Mouse (Mus musculus) testis, adult 2 months (tissue): ENCODE results near the gene Dnajc5g. TPM values are rescaled to one million over a fixed set of nuclear protein-coding genes. Genes with fewer than 3 reads are reported as not detected.

Experiments used
- H3K27ac ChIP-seq: fragments of 200-500 bp; 2 replicates; pipeline ENCODE4 v1.5.1; 2012; ENCODE audit warnings: low read depth, low read length; ENCODE audit not compliant: control insufficient read depth, insufficient read depth
- H3K27me3 ChIP-seq: fragments of 200-500 bp; 2 replicates; pipeline ENCODE4 v1.6.1; 2012; ENCODE audit warnings: mild to moderate bottlenecking, low read length, moderate library complexity; ENCODE audit not compliant: control insufficient read depth, insufficient read depth
- H3K36me3 ChIP-seq: fragments of 200-500 bp; 2 replicates; pipeline ENCODE4 v1.6.1; 2012; ENCODE audit warnings: mild to moderate bottlenecking, low read length; ENCODE audit not compliant: control insufficient read depth, insufficient read depth
- H3K4me1 ChIP-seq: fragments of 200-500 bp; 2 replicates; pipeline ENCODE4 v1.6.1; 2012; ENCODE audit warnings: low read length; ENCODE audit not compliant: control insufficient read depth, insufficient read depth
- H3K4me3 ChIP-seq: fragments of 200-500 bp; 2 replicates; pipeline ENCODE4 v1.5.1; 2012; ENCODE audit warnings: low read depth, mild to moderate bottlenecking, low read length, moderate library complexity, mixed read lengths; ENCODE audit not compliant: control insufficient read depth
- CTCF ChIP-seq: fragments of 200-500 bp; IDR thresholded peaks from 2 replicates; pipeline ENCODE4 v1.5.1; 2012; ENCODE audit warnings: low read depth, mild to moderate bottlenecking, inconsistent platforms, low read length, moderate library complexity; ENCODE audit not compliant: control insufficient read depth, insufficient read depth, insufficient replicate concordance
- POLR2A ChIP-seq: fragments of 200-500 bp; IDR thresholded peaks from 2 replicates; pipeline ENCODE4 v1.6.1; 2012; ENCODE audit warnings: low read depth, mild to moderate bottlenecking, inconsistent platforms, low read length, moderate library complexity; ENCODE audit not compliant: control insufficient read depth
- polyA plus RNA-seq: library from polyadenylated mRNA; depleted of rRNA; stranded (reverse); fragments of >200 nt; gene quantifications from 2 replicates; pipeline ENCODE4 v1.2.3, GENCODE M21; 2012

Dnajc5g gene
- polyA plus RNA-seq, 1 experiment, result 183 TPM

- peaks cover 5% of the 10 kb centered on the region; the same call in 1 of the 2 replicates for H3K4me1 ChIP-seq
- H3K36me3 ChIP-seq, result no peaks in the 10 kb centered on the region
- TF ChIP-seq POLR2A (no peak), CTCF (no peak)
- H3K4me3 ChIP-seq, result peak within 1 kb of the TSS; percentile 83
- H3K27ac ChIP-seq, result no peak within 1 kb of the TSS
- H3K27me3 ChIP-seq, result no peaks in the 10 kb centered on the region
These were observed 10.3 kb downstream of the Dnajc5g start, which contains the start of gene Trim54 for GRCm38 (mm10) chr5:31116354-31116753. Gene Trim54 (plus strand): TSS chr5:31116712.

DNA sequence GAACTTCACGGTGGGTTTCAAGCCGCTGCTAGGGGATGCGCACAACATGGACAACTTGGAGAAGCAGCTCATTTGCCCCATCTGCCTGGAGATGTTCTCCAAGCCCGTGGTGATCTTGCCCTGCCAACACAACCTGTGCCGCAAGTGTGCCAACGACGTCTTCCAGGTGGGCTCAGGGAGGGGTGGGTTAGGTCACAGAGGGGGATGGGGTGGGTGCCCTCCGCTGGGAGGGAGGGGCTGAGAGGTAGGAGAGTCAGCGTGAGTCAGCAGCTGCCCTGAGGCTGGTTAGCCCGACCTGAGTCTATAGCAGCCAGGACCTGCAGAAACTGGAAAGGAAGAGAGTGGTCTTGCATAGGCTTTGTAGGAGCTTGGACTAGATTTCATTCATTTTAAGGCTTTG is 10.8 kb downstream of the Dnajc5g start:
- Histone ChIP-seq H3K36me3 (no peaks in the 10 kb centered on the region), H3K4me1 (peaks cover 5% of the 10 kb centered on the region; the same call in 1 of the 2 replicates), H3K27ac (no peak overlapping the region), H3K27me3 (no peaks in the 10 kb centered on the region), H3K4me3 (peak overlapping the region; percentile 83)
- peak; percentile 73; the same call in 1 of the 2 replicates for TF ChIP-seq POLR2A
- no peak for TF ChIP-seq CTCF

- no peak overlapping the region for H3K27ac ChIP-seq
- H3K4me1 ChIP-seq, result peaks cover 5% of the 10 kb centered on the region; the same call in 1 of the 2 replicates
- TF ChIP-seq CTCF, result no peak
- TF ChIP-seq POLR2A, result no peak
These were observed 15.0 kb downstream of the Dnajc5g start for GRCm38 (mm10) chr5:31121111-31121510.

GRCm38 (mm10) chr5:31123481-31123880 is 17.4 kb downstream of the Dnajc5g start:
- no peaks in the 10 kb centered on the region for H3K36me3 ChIP-seq

More at GRCm38 (mm10) chr5:31121111-31121510, 15.0 kb downstream of the Dnajc5g start:
- no peaks in the 10 kb centered on the region for H3K36me3 ChIP-seq
- H3K27me3 ChIP-seq, result no peaks in the 10 kb centered on the region
- H3K4me3 ChIP-seq, result no peak overlapping the region

DNA sequence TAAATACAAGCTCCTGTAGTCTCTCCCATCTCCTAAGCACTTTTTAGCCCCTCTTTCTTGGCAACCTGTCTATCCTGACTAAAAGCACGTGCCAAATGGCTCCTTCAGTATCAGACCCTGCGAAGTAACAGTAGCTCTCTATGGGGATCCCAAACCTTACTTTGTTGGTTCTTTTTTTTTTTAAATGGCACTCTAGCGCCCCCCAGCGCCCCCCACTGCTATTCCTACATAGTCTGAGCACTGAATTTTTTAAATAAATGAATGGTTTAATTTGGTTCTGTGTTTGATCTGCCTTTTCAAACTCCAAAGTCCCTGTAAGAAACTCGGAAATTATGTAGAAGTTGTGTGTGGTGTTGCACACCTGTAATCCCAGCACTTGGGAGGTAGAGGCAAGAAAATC is 20.0 kb downstream of the Dnajc5g start:
- no peaks in the 10 kb centered on the region for H3K27me3 ChIP-seq
- no peak overlapping the region for H3K4me3 ChIP-seq
- TF ChIP-seq CTCF (no peak), POLR2A (no peak)
- no peak overlapping the region for H3K27ac ChIP-seq
- H3K4me1 ChIP-seq, result no peaks in the 10 kb centered on the region
- H3K36me3 ChIP-seq, result no peaks in the 10 kb centered on the region

More at GRCm38 (mm10) chr5:31123481-31123880, 17.4 kb downstream of the Dnajc5g start:
- Histone ChIP-seq H3K4me3 (no peak overlapping the region), H3K27me3 (no peaks in the 10 kb centered on the region), H3K4me1 (no peaks in the 10 kb centered on the region), H3K27ac (no peak overlapping the region)
- TF ChIP-seq CTCF (no peak), POLR2A (no peak)

GRCm38 (mm10) chr5:31136730-31137424 is 30.8 kb downstream of the Dnajc5g start:
- Histone ChIP-seq H3K4me3 (peak overlapping the region; percentile 82), H3K4me1 (peaks cover 23% of the 10 kb centered on the region), H3K27ac (no peak overlapping the region), H3K27me3 (no peaks in the 10 kb centered on the region; the same call in 1 of the 2 replicates), H3K36me3 (no peaks in the 10 kb centered on the region; the same call in 1 of the 2 replicates)
- no peak for TF ChIP-seq POLR2A

DNA sequence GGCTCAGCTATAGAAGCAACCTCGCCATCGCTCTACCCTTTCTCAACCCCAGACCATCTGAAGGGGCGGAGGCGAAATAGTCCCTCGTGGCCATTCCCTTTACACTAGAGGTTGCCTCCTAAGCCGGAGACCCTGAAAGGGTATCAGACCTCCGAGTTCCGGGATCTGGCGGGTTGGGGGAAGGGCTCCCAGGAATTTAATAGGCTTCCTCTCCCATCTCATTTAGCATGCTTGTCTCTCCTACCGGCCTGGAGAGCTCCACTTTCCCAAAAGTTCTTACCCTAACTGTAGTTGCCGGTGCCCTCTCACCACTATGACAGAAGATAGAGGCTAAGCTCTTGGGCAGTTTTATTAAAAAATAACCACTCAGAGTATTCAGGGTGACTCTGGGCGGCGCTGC is 31.6 kb downstream of the Dnajc5g start:
- TF ChIP-seq CTCF (no peak), POLR2A (no peak)
- H3K36me3 ChIP-seq, result no peaks in the 10 kb centered on the region; the same call in 1 of the 2 replicates
- peak overlapping the region; percentile 82 for H3K4me3 ChIP-seq
- no peaks in the 10 kb centered on the region; the same call in 1 of the 2 replicates for H3K27me3 ChIP-seq
- H3K27ac ChIP-seq, result no peak overlapping the region; the same call in 1 of the 2 replicates
- peaks cover 23% of the 10 kb centered on the region for H3K4me1 ChIP-seq
